Mouse (Mus musculus) bone marrow, adult 2 months (tissue): ENCODE measurements around the gene Ift81.

Experiments
- CTCF ChIP-seq: fragments of 200-500 bp; IDR thresholded peaks from 2 replicates; pipeline ENCODE4 v1.5.1; 2011; ENCODE audit warnings: low read length, control low read depth; ENCODE audit not compliant: control insufficient read depth, insufficient read depth
- POLR2A ChIP-seq: fragments of 200-500 bp; IDR thresholded peaks from 2 replicates; pipeline ENCODE4 v1.6.1; 2011; ENCODE audit warnings: low read depth, mild to moderate bottlenecking, control low read depth, low read length, borderline replicate concordance; ENCODE audit not compliant: control insufficient read depth

DNA sequence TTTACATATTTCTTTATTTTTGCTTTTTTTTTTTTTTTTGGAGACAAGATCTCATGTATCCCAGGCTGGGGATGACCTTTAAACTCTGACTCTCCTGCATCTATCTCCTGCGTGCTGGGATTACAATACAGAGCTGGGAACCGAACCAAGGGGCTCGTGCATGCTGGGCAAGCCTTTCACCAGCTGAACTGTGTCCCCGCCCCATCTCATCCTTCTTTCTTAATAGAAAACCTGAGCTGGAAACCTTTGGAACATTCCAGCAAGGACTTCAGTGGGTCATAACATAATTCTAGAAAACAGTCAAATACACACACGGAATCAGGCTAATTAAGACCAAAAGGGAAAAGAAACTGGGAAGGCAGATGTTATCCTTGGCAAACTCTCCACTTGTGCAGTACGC is 102.3 kb downstream of the Ift81 start:
- TF ChIP-seq POLR2A (no peak), CTCF (no peak)
